Mouse (Mus musculus) liver, adult 2 months (tissue): ENCODE data around the gene Map3k7cl.

Experiments used
- CTCF ChIP-seq: fragments of 200-500 bp; IDR thresholded peaks from 2 replicates; pipeline ENCODE4 v1.5.1; 2011; ENCODE audit warnings: low read depth, low read length, control low read depth
- POLR2A ChIP-seq: fragments of 200-500 bp; IDR thresholded peaks from 2 replicates; pipeline ENCODE4 v1.6.1; 2011; ENCODE audit warnings: low read length, control low read depth; ENCODE audit not compliant: insufficient read depth; ENCODE audit errors: extremely low read depth

DNA sequence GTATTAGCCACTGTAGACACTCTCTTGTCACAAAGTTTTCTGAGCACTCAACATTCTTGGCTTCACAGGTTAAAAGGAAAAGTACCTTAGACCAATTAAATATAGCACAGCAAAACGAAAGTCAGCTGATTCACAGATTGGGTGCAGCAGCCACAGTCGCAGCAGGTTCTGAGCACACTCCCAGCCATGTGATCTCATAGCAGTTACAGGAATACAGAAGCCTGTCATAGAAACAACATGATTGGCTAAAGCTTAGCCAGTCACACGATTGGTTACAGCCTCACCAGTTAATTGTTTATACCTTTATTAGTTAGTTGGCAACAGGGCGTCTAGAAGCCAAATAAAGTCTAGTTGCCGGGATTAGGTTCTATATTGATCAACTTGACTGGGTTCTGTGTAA lies 57.0 kb downstream of the Map3k7cl start:
- TF ChIP-seq POLR2A (no peak), CTCF (no peak)
